Mouse (Mus musculus): Measurements from ENCODE around the gene Foxi2. TPM values are rescaled to one million over a fixed set of nuclear protein-coding genes. Genes with fewer than 3 reads are reported as not detected.

Gene Foxi2
- polyA plus RNA-seq, 1 experiment: not detected

DNA sequence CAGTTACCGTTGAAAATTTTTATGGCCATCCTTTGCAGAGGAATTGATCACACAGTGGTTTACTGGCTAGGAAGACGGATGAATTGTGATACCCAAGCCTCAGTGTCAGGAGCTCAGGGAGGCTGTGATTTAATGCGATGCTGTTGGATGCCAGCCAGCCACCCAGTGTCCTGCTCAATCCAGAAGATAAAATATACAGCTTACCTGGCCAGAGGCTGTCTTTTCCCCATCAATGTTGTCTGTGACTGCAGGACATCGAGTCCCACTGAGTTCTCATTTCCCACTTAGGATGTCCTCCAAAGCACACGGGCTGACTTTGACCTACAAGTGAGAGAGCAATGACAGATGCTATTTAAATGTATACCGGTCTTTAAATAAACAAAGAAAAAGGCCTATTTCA lies 13.0 kb upstream of the Foxi2 start:
- Histone ChIP-seq H3K4me1 (ENCODE audit: control insufficient read depth) (peaks cover 37% of the 10 kb centered on the region), H3K4me3 (replicated peaks) (no peak overlapping the region), H3K9me3 (ENCODE audit: control insufficient read depth, low read length) (no peaks in the 10 kb centered on the region), H3K27me3 (ENCODE audit: control insufficient read depth) (peaks cover 13% of the 10 kb centered on the region), H3K36me3 (ENCODE audit: control insufficient read depth) (no peaks in the 10 kb centered on the region)
- TF ChIP-seq GATA1 (IDR thresholded peaks at IDR 0.05; ENCODE audit: low read length) (no peak), TAL1 (IDR thresholded peaks at IDR 0.05; ENCODE audit: low read length) (no peak)

DNA sequence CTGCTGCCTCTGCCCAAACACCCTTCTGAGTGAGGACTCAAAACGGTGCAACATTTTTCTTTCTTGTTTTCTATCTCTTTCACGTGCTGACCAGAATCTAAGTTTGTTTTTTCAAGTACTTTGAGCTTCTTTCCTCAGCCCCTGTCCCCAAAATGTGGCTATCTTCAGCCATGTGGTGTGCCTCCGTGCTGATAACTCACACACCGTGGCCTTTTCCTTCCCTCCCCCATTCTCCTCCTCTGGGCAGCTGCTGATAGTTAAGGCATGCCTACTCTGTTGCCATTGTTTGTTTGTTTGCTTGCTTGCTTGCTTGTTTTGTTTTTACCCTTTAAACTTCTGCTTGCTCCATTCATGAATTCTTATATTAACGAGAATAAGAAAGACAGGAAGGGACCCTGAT lies 12.2 kb upstream of the Foxi2 start:
- H3K27me3 ChIP-seq (ENCODE audit: control insufficient read depth): peaks cover 17% of the 10 kb centered on the region
- H3K36me3 ChIP-seq (ENCODE audit: control insufficient read depth): no peaks in the 10 kb centered on the region
- TF ChIP-seq GATA1 (IDR thresholded peaks at IDR 0.05; ENCODE audit: low read length): peak; percentile 40; the same call in 1 of the 2 replicates
- TF ChIP-seq TAL1 (IDR thresholded peaks at IDR 0.05; ENCODE audit: low read length): peak; percentile 40; the same call in 2 of the 3 replicates
- H3K4me1 ChIP-seq (ENCODE audit: control insufficient read depth): peaks cover 37% of the 10 kb centered on the region
- peak overlapping the region; percentile 13 for H3K4me3 ChIP-seq (replicated peaks)
- no peaks in the 10 kb centered on the region for H3K9me3 ChIP-seq (ENCODE audit: control insufficient read depth, low read length)

DNA sequence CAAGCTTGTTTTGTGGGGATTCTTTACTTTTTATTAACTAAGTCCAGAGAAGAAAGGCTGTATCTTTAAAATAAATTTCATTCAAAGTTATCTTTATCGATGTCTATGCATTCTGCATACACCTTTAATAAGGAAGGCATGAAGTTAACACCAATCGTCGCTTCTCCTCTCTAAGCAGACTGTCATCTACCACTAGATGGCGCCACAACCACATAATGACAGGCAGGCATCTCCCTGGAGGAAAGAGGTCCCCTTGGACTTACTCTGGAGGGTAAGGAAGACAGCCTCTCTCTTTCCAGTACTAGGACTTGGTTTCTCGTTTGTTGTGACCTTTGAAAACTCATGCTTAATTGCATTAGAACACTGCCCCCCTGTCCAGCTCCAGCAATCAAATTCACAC lies 6.7 kb upstream of the Foxi2 start:
- no peaks in the 10 kb centered on the region for H3K36me3 ChIP-seq (ENCODE audit: control insufficient read depth)
- no peaks in the 10 kb centered on the region for H3K9me3 ChIP-seq (ENCODE audit: control insufficient read depth, low read length)
- peaks cover 17% of the 10 kb centered on the region for H3K27me3 ChIP-seq (ENCODE audit: control insufficient read depth)
- H3K4me1 ChIP-seq (ENCODE audit: control insufficient read depth): peaks cover 2% of the 10 kb centered on the region
- TF ChIP-seq GATA1 (IDR thresholded peaks at IDR 0.05; ENCODE audit: low read length) (no peak), TAL1 (IDR thresholded peaks at IDR 0.05; ENCODE audit: low read length) (no peak)
- no peak overlapping the region for H3K4me3 ChIP-seq (replicated peaks)

DNA sequence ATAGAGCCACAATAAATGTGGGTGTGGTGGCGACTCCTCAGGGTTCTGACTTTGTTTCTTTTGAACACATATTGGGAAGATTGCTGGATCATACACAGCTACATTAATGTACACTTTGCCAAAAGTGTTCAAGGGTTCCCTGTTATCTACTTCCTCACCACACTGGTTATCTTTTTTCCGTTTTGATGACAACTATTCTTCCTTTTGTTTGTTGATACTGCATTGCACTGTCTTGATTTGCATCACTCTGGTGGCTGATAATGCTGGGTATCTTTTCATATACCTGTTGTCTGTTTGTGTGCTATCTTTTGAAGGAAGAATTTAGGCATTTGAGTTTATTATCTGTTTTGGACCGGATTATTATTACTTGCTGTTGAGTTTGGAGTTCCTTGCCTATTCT lies 3.3 kb upstream of the Foxi2 start:
- Histone ChIP-seq H3K4me3 (replicated peaks) (no peak overlapping the region), H3K36me3 (ENCODE audit: control insufficient read depth) (no peaks in the 10 kb centered on the region), H3K9me3 (ENCODE audit: control insufficient read depth, low read length) (no peaks in the 10 kb centered on the region), H3K27me3 (ENCODE audit: control insufficient read depth) (peaks cover 42% of the 10 kb centered on the region), H3K4me1 (ENCODE audit: control insufficient read depth) (no peaks in the 10 kb centered on the region)
- TF ChIP-seq TAL1 (IDR thresholded peaks at IDR 0.05; ENCODE audit: low read length) (no peak), GATA1 (IDR thresholded peaks at IDR 0.05; ENCODE audit: low read length) (no peak)

- Histone ChIP-seq H3K9me3 (ENCODE audit: control insufficient read depth, low read length) (no peaks in the 10 kb centered on the region), H3K4me1 (ENCODE audit: control insufficient read depth) (no peaks in the 10 kb centered on the region), H3K4me3 (replicated peaks) (no peak overlapping the region), H3K36me3 (ENCODE audit: control insufficient read depth) (no peaks in the 10 kb centered on the region), H3K27me3 (ENCODE audit: control insufficient read depth) (peaks cover 49% of the 10 kb centered on the region)
- TF ChIP-seq TAL1 (IDR thresholded peaks at IDR 0.05; ENCODE audit: low read length) (no peak), GATA1 (IDR thresholded peaks at IDR 0.05; ENCODE audit: low read length) (no peak)
These were observed 1.6 kb upstream of the Foxi2 start for GRCm38 (mm10) chr7:135408501-135408900.

DNA sequence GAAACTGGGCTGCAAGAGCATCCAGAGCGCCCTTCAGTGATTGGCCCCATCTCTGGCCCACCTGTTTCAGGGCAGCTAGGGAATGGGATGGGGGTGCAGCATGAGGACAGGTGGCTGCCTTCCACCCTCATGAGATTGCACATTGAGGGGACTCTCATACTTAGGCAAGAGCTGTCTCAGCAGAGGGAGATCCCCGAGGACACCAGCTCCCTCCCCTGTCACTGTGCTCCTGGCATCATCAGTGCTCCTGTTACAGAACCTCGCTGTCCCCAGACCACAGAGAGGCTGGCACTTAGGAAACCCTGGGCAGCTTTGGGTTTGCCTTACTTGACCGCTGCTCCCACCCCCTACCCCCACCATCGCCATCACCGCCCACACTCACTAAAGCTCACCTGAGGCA lies 2.2 kb downstream of the Foxi2 start:
- Histone ChIP-seq H3K9me3 (ENCODE audit: control insufficient read depth, low read length) (no peaks in the 10 kb centered on the region), H3K36me3 (ENCODE audit: control insufficient read depth) (no peaks in the 10 kb centered on the region), H3K27me3 (ENCODE audit: control insufficient read depth) (peaks cover 45% of the 10 kb centered on the region), H3K4me1 (ENCODE audit: control insufficient read depth) (no peaks in the 10 kb centered on the region), H3K4me3 (replicated peaks) (no peak overlapping the region)
- no peak for TF ChIP-seq GATA1 (IDR thresholded peaks at IDR 0.05; ENCODE audit: low read length)
- no peak for TF ChIP-seq TAL1 (IDR thresholded peaks at IDR 0.05; ENCODE audit: low read length)

GRCm38 (mm10) chr7:135428840-135429239 lies 18.7 kb downstream of the Foxi2 start:
- Histone ChIP-seq H3K4me1 (ENCODE audit: control insufficient read depth) (no peaks in the 10 kb centered on the region), H3K27me3 (ENCODE audit: control insufficient read depth) (no peaks in the 10 kb centered on the region), H3K9me3 (ENCODE audit: control insufficient read depth, low read length) (no peaks in the 10 kb centered on the region), H3K4me3 (replicated peaks) (no peak overlapping the region), H3K36me3 (ENCODE audit: control insufficient read depth) (no peaks in the 10 kb centered on the region)
- no peak for TF ChIP-seq TAL1 (IDR thresholded peaks at IDR 0.05; ENCODE audit: low read length)
- TF ChIP-seq GATA1 (IDR thresholded peaks at IDR 0.05; ENCODE audit: low read length): no peak

DNA sequence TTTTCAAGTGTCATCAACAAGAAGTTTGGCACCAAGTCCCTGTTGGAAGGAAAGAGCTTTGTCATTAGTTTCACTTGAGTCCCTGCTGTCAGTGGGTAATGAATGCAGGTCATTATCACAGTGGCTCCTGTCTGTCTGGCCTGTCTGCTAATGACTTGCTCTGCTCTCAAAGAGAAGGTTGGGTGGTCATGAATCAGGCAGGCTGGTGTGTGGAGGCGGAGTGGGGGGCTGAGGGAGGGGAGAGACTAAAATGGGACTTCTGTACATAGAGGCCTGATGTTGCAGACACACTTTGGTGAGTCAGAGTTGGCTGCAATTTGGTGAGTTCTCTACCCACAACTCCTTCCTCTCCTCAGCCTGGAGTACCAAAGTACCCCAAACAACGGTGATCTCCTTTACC lies 20.8 kb downstream of the Foxi2 start:
- H3K36me3 ChIP-seq (ENCODE audit: control insufficient read depth): no peaks in the 10 kb centered on the region
- TF ChIP-seq GATA1 (IDR thresholded peaks at IDR 0.05; ENCODE audit: low read length): no peak
- TF ChIP-seq TAL1 (IDR thresholded peaks at IDR 0.05; ENCODE audit: low read length): no peak
- no peak overlapping the region for H3K4me3 ChIP-seq (replicated peaks)
- H3K27me3 ChIP-seq (ENCODE audit: control insufficient read depth): no peaks in the 10 kb centered on the region
- H3K4me1 ChIP-seq (ENCODE audit: control insufficient read depth): no peaks in the 10 kb centered on the region
- H3K9me3 ChIP-seq (ENCODE audit: control insufficient read depth, low read length): no peaks in the 10 kb centered on the region

DNA sequence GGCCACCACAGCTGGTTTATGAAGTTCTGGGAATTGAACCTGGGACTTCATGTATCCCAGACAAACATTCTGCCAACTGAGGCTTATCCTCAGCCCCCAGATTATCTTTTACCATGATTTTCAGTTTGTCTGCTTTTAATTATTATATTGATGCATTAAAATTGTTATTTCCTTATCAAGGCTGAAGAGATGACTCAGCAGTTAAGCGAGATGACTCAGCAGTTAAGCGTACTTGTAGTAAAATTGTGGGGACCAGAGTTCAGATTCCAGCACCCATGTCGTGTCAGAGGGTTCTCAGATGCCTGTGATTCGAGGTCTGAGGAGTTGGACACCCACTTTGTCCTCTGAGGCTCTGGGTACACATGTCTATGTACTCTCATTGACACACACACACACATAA lies 33.8 kb downstream of the Foxi2 start:
- TF ChIP-seq GATA1 (IDR thresholded peaks at IDR 0.05; ENCODE audit: low read length): no peak
- TF ChIP-seq TAL1 (IDR thresholded peaks at IDR 0.05; ENCODE audit: low read length): no peak
- Histone ChIP-seq H3K9me3 (ENCODE audit: control insufficient read depth, low read length) (no peaks in the 10 kb centered on the region), H3K27me3 (ENCODE audit: control insufficient read depth) (no peaks in the 10 kb centered on the region)

GRCm38 (mm10) chr7:135451340-135451739 lies 41.2 kb downstream of the Foxi2 start:
- TF ChIP-seq GATA1 (IDR thresholded peaks at IDR 0.05; ENCODE audit: low read length): no peak
- TF ChIP-seq TAL1 (IDR thresholded peaks at IDR 0.05; ENCODE audit: low read length): no peak
- no peaks in the 10 kb centered on the region for H3K4me1 ChIP-seq (ENCODE audit: control insufficient read depth)
- no peak overlapping the region for H3K4me3 ChIP-seq (replicated peaks)
- H3K27me3 ChIP-seq (ENCODE audit: control insufficient read depth): no peaks in the 10 kb centered on the region; the same call in 1 of the 2 replicates
- no peaks in the 10 kb centered on the region for H3K9me3 ChIP-seq (ENCODE audit: control insufficient read depth, low read length)
- no peaks in the 10 kb centered on the region for H3K36me3 ChIP-seq (ENCODE audit: control insufficient read depth)

More for the DNA sequence above, 33.8 kb downstream of the Foxi2 start:
- no peaks in the 10 kb centered on the region for H3K36me3 ChIP-seq (ENCODE audit: control insufficient read depth)
- H3K4me3 ChIP-seq (replicated peaks): no peak overlapping the region
- no peaks in the 10 kb centered on the region for H3K4me1 ChIP-seq (ENCODE audit: control insufficient read depth)

All from erythroblast, embryonic 14.5 days (primary cell).